Mouse (Mus musculus): Measurements from ENCODE around the gene Milr1. TPM values are rescaled to one million over a fixed set of nuclear protein-coding genes. Genes with fewer than 3 reads are reported as not detected.

Milr1 gene
- polyA plus RNA-seq, 2 experiments: 1.9 to 2.1 TPM

GRCm38 (mm10) chr11:106706212-106706611 lies 44.8 kb upstream of the Milr1 start:
- 48% methylated on average over 4 of the region's 4 CpGs for WGBS
- DNase-seq (ENCODE audit: low spot score) (peak; percentile 24), ATAC-seq (ENCODE audit: low FRiP score, low read depth) (no peak)
- Histone ChIP-seq H3K36me3 (ENCODE audit: control insufficient read depth, insufficient read depth, low read length) (no peaks in the 10 kb centered on the region), H3K9ac (ENCODE audit: low read depth, low read length, severe bottlenecking) (no peak overlapping the region), H3K4me3 (replicated peaks; ENCODE audit: low read length) (no peak overlapping the region), H3K4me2 (replicated peaks; ENCODE audit: low read depth, low read length, severe bottlenecking) (no peak overlapping the region), H3K27me3 (ENCODE audit: control insufficient read depth, insufficient read depth, low read length) (no peaks in the 10 kb centered on the region), H3K4me1 (ENCODE audit: control insufficient read depth, insufficient read depth, low read length) (0 out of 2 replicates have a peak, but pooled peaks cover 6% of the 10 kb centered on the region), H3K9me3 (ENCODE audit: control insufficient read depth, low read length) (no peaks in the 10 kb centered on the region), H3K27ac (replicated peaks; ENCODE audit: low read depth, low read length) (no peak overlapping the region)
- TF ChIP-seq POLR2A (IDR thresholded peaks at IDR 0.05; ENCODE audit: borderline replicate concordance, extremely low read depth, insufficient read depth, insufficient read length): no peak

DNA sequence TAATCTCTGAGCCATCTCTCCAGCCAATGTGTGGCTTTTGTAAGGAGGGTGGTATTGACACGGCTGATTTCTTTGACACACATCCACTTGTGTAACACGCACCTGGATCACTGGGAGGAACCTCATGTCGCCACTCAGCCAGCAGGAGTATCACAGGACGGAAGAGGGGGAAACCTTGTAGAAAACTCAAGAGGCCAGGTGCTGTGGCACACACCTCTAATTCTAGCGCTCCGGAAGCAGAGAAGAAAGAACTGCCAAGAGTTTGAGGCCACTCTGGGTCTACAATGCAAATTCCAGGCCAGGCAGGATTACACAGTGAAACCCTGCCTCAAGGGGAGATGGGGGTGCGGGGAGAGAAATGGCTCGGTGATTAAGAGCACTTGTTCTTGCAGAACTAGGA lies 43.9 kb upstream of the Milr1 start:
- no peak for TF ChIP-seq POLR2A (IDR thresholded peaks at IDR 0.05; ENCODE audit: borderline replicate concordance, extremely low read depth, insufficient read depth, insufficient read length)
- WGBS: 64% methylated on average over 8 of the region's 8 CpGs
- Histone ChIP-seq H3K27ac (replicated peaks; ENCODE audit: low read depth, low read length) (no peak overlapping the region), H3K4me3 (replicated peaks; ENCODE audit: low read length) (no peak overlapping the region), H3K27me3 (ENCODE audit: control insufficient read depth, insufficient read depth, low read length) (no peaks in the 10 kb centered on the region), H3K9me3 (ENCODE audit: control insufficient read depth, low read length) (no peaks in the 10 kb centered on the region), H3K36me3 (ENCODE audit: control insufficient read depth, insufficient read depth, low read length) (no peaks in the 10 kb centered on the region), H3K4me2 (replicated peaks; ENCODE audit: low read depth, low read length, severe bottlenecking) (no peak overlapping the region), H3K4me1 (ENCODE audit: control insufficient read depth, insufficient read depth, low read length) (0 out of 2 replicates have a peak, but pooled peaks cover 6% of the 10 kb centered on the region), H3K9ac (ENCODE audit: low read depth, low read length, severe bottlenecking) (no peak overlapping the region)
- DNase-seq (ENCODE audit: low spot score) (no peak), ATAC-seq (ENCODE audit: low FRiP score, low read depth) (no peak)

DNA sequence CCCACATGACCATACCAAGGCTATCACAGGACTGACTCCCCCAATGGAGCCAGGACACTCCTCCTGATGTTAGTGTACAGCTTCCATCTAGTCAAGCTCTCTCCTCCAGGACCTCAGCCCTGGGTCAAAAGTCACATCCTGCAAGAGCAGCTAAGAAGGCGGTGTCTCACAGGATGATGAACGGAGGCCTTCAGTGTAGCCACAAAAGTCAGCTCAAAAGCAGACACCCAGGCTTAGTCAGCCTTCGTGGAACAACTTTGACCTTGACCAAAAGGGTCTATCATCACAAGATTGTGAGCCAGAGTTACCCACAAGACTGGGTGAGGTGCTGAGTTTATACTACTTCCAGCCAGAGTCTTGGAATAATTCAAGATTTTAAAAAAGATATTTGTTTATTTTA lies 43.2 kb upstream of the Milr1 start:
- no peak overlapping the region for H3K4me2 ChIP-seq (replicated peaks; ENCODE audit: low read depth, low read length, severe bottlenecking)
- WGBS: 77% methylated on average over 3 of the region's 3 CpGs
- TF ChIP-seq POLR2A (IDR thresholded peaks at IDR 0.05; ENCODE audit: borderline replicate concordance, extremely low read depth, insufficient read depth, insufficient read length): no peak
- H3K4me1 ChIP-seq (ENCODE audit: control insufficient read depth, insufficient read depth, low read length): 0 out of 2 replicates have a peak, but pooled peaks cover 6% of the 10 kb centered on the region
- no peak overlapping the region for H3K4me3 ChIP-seq (replicated peaks; ENCODE audit: low read length)
- no peak overlapping the region for H3K27ac ChIP-seq (replicated peaks; ENCODE audit: low read depth, low read length)
- DNase-seq (ENCODE audit: low spot score) (no peak), ATAC-seq (ENCODE audit: low FRiP score, low read depth) (no peak)
- no peaks in the 10 kb centered on the region for H3K36me3 ChIP-seq (ENCODE audit: control insufficient read depth, insufficient read depth, low read length)
- no peak overlapping the region for H3K9ac ChIP-seq (ENCODE audit: low read depth, low read length, severe bottlenecking)
- no peaks in the 10 kb centered on the region for H3K27me3 ChIP-seq (ENCODE audit: control insufficient read depth, insufficient read depth, low read length)
- H3K9me3 ChIP-seq (ENCODE audit: control insufficient read depth, low read length): no peaks in the 10 kb centered on the region

DNA sequence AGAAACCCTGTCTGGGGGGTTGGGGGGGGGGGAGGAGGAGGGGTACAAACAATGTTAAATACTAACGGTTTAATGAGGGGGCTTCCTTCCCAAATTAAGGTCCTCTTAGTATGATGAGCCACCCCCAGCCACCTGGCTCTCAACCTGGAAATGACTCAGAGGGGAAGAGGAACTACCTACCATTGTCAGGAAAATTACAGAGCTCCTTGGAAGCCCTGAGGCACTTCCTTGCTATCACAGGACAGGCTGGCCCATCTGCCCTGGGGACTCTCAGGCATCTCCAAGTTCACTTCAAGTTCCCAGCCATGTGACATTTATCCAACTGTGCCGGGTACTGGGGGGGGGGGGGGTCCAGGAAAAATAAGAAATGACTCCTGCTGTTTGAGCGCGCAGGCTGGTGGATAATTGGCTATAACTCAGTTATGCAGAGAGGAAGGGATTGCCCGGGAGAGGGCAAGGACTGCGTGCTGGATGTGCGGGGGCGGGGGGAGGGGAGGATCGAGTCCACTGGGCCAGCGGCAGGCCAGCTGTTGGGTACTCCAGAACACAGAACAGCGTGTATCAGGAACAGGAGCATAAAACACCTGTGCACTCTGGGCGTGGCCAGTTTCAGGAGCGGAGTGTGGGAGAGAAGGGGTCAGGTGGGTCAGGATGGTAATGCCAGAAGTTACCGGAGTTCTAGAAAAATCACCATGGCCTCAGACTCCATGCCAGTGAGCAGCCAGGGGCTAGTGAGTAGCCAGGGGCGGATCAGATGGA lies 41.6 kb upstream of the Milr1 start:
- no peak for DNase-seq (ENCODE audit: low spot score)

GRCm38 (mm10) chr11:106710789-106711188 lies 40.2 kb upstream of the Milr1 start:
- Histone ChIP-seq H3K4me2 (replicated peaks; ENCODE audit: low read depth, low read length, severe bottlenecking) (no peak overlapping the region), H3K27me3 (ENCODE audit: control insufficient read depth, insufficient read depth, low read length) (no peaks in the 10 kb centered on the region), H3K36me3 (ENCODE audit: control insufficient read depth, insufficient read depth, low read length) (no peaks in the 10 kb centered on the region), H3K9ac (ENCODE audit: low read depth, low read length, severe bottlenecking) (no peak overlapping the region), H3K27ac (replicated peaks; ENCODE audit: low read depth, low read length) (no peak overlapping the region), H3K4me3 (replicated peaks; ENCODE audit: low read length) (no peak overlapping the region), H3K9me3 (ENCODE audit: control insufficient read depth, low read length) (no peaks in the 10 kb centered on the region), H3K4me1 (ENCODE audit: control insufficient read depth, insufficient read depth, low read length) (0 out of 2 replicates have a peak, but pooled peaks cover 6% of the 10 kb centered on the region)
- ATAC-seq (ENCODE audit: low FRiP score, low read depth): no peak
- 60% methylated on average over 5 of the region's 5 CpGs for WGBS
- no peak for TF ChIP-seq POLR2A (IDR thresholded peaks at IDR 0.05; ENCODE audit: borderline replicate concordance, extremely low read depth, insufficient read depth, insufficient read length)
- DNase-seq (ENCODE audit: low spot score): no peak

More for the DNA sequence above, 41.6 kb upstream of the Milr1 start:
- Histone ChIP-seq H3K27me3 (ENCODE audit: control insufficient read depth, insufficient read depth, low read length) (no peaks in the 10 kb centered on the region), H3K27ac (replicated peaks; ENCODE audit: low read depth, low read length) (no peak overlapping the region), H3K4me1 (ENCODE audit: control insufficient read depth, insufficient read depth, low read length) (0 out of 2 replicates have a peak, but pooled peaks cover 6% of the 10 kb centered on the region), H3K9ac (ENCODE audit: low read depth, low read length, severe bottlenecking) (no peak overlapping the region), H3K36me3 (ENCODE audit: control insufficient read depth, insufficient read depth, low read length) (no peaks in the 10 kb centered on the region), H3K4me3 (replicated peaks; ENCODE audit: low read length) (no peak overlapping the region), H3K9me3 (ENCODE audit: control insufficient read depth, low read length) (no peaks in the 10 kb centered on the region), H3K4me2 (replicated peaks; ENCODE audit: low read depth, low read length, severe bottlenecking) (no peak overlapping the region)
- WGBS: 14% methylated on average over 15 of the region's 15 CpGs
- no peak for ATAC-seq (ENCODE audit: low FRiP score, low read depth)
- no peak for TF ChIP-seq POLR2A (IDR thresholded peaks at IDR 0.05; ENCODE audit: borderline replicate concordance, extremely low read depth, insufficient read depth, insufficient read length)
